Mouse (Mus musculus): ENCODE results near the gene Cyp4f13. TPM values are rescaled to one million over a fixed set of nuclear protein-coding genes. Genes with fewer than 3 reads are reported as not detected.

Gene Cyp4f13
- polyA plus RNA-seq, 1 experiment, result 43.1 TPM

GRCm38 (mm10) chr17:32901751-32902525 is 45.3 kb downstream of the Cyp4f13 start:
- Histone ChIP-seq H3K4me1 (ENCODE audit: control insufficient read depth, insufficient read depth, low read length) (no peaks in the 10 kb centered on the region), H3K27ac (ENCODE audit: control insufficient read depth, insufficient read depth, low read depth, low read length, poor library complexity) (no peak overlapping the region), H3K4me3 (replicated peaks; ENCODE audit: control insufficient read depth, low read depth, low read length) (no peak overlapping the region)
- TF ChIP-seq CTCF (IDR thresholded peaks at IDR 0.05; ENCODE audit: control insufficient read depth, insufficient read depth, low read length) (no peak), POLR2A (IDR thresholded peaks at IDR 0.05; ENCODE audit: borderline replicate concordance, control insufficient read depth, low read depth, low read length) (no peak)
- WGBS, result 39% methylated on average over 1 of the region's 1 CpGs

GRCm38 (mm10) chr17:32895421-32895820 is 51.8 kb downstream of the Cyp4f13 start:
- 90% methylated on average over 4 of the region's 4 CpGs for WGBS
- no peak overlapping the region for H3K4me3 ChIP-seq (replicated peaks; ENCODE audit: control insufficient read depth, low read depth, low read length)
- no peak for TF ChIP-seq CTCF (IDR thresholded peaks at IDR 0.05; ENCODE audit: control insufficient read depth, insufficient read depth, low read length)
- TF ChIP-seq POLR2A (IDR thresholded peaks at IDR 0.05; ENCODE audit: borderline replicate concordance, control insufficient read depth, low read depth, low read length), result no peak
- no peak overlapping the region for H3K27ac ChIP-seq (ENCODE audit: control insufficient read depth, insufficient read depth, low read depth, low read length, poor library complexity)
- H3K4me1 ChIP-seq (ENCODE audit: control insufficient read depth, insufficient read depth, low read length), result no peaks in the 10 kb centered on the region; the same call in 1 of the 2 replicates

GRCm38 (mm10) chr17:32893901-32894300 is 53.3 kb downstream of the Cyp4f13 start:
- Histone ChIP-seq H3K4me1 (ENCODE audit: control insufficient read depth, insufficient read depth, low read length) (no peaks in the 10 kb centered on the region; the same call in 1 of the 2 replicates), H3K27ac (ENCODE audit: control insufficient read depth, insufficient read depth, low read depth, low read length, poor library complexity) (no peak overlapping the region), H3K4me3 (replicated peaks; ENCODE audit: control insufficient read depth, low read depth, low read length) (no peak overlapping the region)
- WGBS, result 76% methylated on average over 3 of the region's 3 CpGs
- TF ChIP-seq POLR2A (IDR thresholded peaks at IDR 0.05; ENCODE audit: borderline replicate concordance, control insufficient read depth, low read depth, low read length) (no peak), CTCF (IDR thresholded peaks at IDR 0.05; ENCODE audit: control insufficient read depth, insufficient read depth, low read length) (no peak)

GRCm38 (mm10) chr17:32891239-32892180 is 55.7 kb downstream of the Cyp4f13 start, which contains the start of gene Zfp870:
Gene Zfp870 (minus strand): TSS chr17:32891642.
- H3K4me1 ChIP-seq (ENCODE audit: control insufficient read depth, insufficient read depth, low read length), result no peaks in the 10 kb centered on the region; the same call in 1 of the 2 replicates
- no peak within 1 kb of the TSS for H3K27ac ChIP-seq (ENCODE audit: control insufficient read depth, insufficient read depth, low read depth, low read length, poor library complexity)
- H3K4me3 ChIP-seq (replicated peaks; ENCODE audit: control insufficient read depth, low read depth, low read length), result peak within 1 kb of the TSS; percentile 69
- WGBS, result 15% methylated on average over 33 of the region's 33 CpGs
- TF ChIP-seq CTCF (IDR thresholded peaks at IDR 0.05; ENCODE audit: control insufficient read depth, insufficient read depth, low read length) (peak; percentile 38; the same call in 1 of the 2 replicates), POLR2A (IDR thresholded peaks at IDR 0.05; ENCODE audit: borderline replicate concordance, control insufficient read depth, low read depth, low read length) (peak; percentile 40; the same call in 1 of the 2 replicates)

GRCm38 (mm10) chr17:32890852-32891238 is 56.4 kb downstream of the Cyp4f13 start:
- H3K27ac ChIP-seq (ENCODE audit: control insufficient read depth, insufficient read depth, low read depth, low read length, poor library complexity), result no peak overlapping the region
- TF ChIP-seq CTCF (IDR thresholded peaks at IDR 0.05; ENCODE audit: control insufficient read depth, insufficient read depth, low read length) (no peak), POLR2A (IDR thresholded peaks at IDR 0.05; ENCODE audit: borderline replicate concordance, control insufficient read depth, low read depth, low read length) (no peak)
- WGBS, result 5% methylated on average over 11 of the region's 11 CpGs
- no peaks in the 10 kb centered on the region; the same call in 1 of the 2 replicates for H3K4me1 ChIP-seq (ENCODE audit: control insufficient read depth, insufficient read depth, low read length)
- peak overlapping the region; percentile 69 for H3K4me3 ChIP-seq (replicated peaks; ENCODE audit: control insufficient read depth, low read depth, low read length)

- H3K4me3 ChIP-seq (replicated peaks; ENCODE audit: control insufficient read depth, low read depth, low read length), result no peak overlapping the region
- 85% methylated on average over 6 of the region's 6 CpGs for WGBS
- H3K27ac ChIP-seq (ENCODE audit: control insufficient read depth, insufficient read depth, low read depth, low read length, poor library complexity), result no peak overlapping the region
- TF ChIP-seq CTCF (IDR thresholded peaks at IDR 0.05; ENCODE audit: control insufficient read depth, insufficient read depth, low read length), result no peak
- no peak for TF ChIP-seq POLR2A (IDR thresholded peaks at IDR 0.05; ENCODE audit: borderline replicate concordance, control insufficient read depth, low read depth, low read length)
- no peaks in the 10 kb centered on the region; the same call in 1 of the 2 replicates for H3K4me1 ChIP-seq (ENCODE audit: control insufficient read depth, insufficient read depth, low read length)
Observed at GRCm38 (mm10) chr17:32889611-32890010, 57.6 kb downstream of the Cyp4f13 start.

GRCm38 (mm10) chr17:32880320-32881218 is 66.6 kb downstream of the Cyp4f13 start:
- WGBS, result 84% methylated on average over 14 of the region's 14 CpGs
- TF ChIP-seq POLR2A (IDR thresholded peaks at IDR 0.05; ENCODE audit: borderline replicate concordance, control insufficient read depth, low read depth, low read length), result no peak
- no peak for TF ChIP-seq CTCF (IDR thresholded peaks at IDR 0.05; ENCODE audit: control insufficient read depth, insufficient read depth, low read length)
- Histone ChIP-seq H3K4me3 (replicated peaks; ENCODE audit: control insufficient read depth, low read depth, low read length) (no peak overlapping the region), H3K27ac (ENCODE audit: control insufficient read depth, insufficient read depth, low read depth, low read length, poor library complexity) (no peak overlapping the region), H3K4me1 (ENCODE audit: control insufficient read depth, insufficient read depth, low read length) (no peaks in the 10 kb centered on the region)

Data from bone marrow, adult 2 months (tissue).